ENCODE assay signal across 20 mouse cellular contexts in genomic region chrX:131145656-131146055, GRCm38 (mm10).
DNase-seq lines count a peak whose midpoint lies in the region; ATAC-seq and TF ChIP-seq lines count a peak whose summit lies in the region.
"Had no signal": no experiment of that assay in that cellular context is flagged by ENCODE, and none has a peak within 500 bp of the region (broad histone marks: within the 10 kb centered on the region; RNA-seq: fewer than 3 reads in every experiment).

No protein-coding gene starts in this region.

- ATAC-seq in CD4-positive, CD25-positive, alpha-beta regulatory T cell, adult 4 months: no peak
- ATAC-seq: forebrain, embryonic 13.5 days; forebrain, postnatal 0 days; hindbrain, postnatal 0 days had no signal

- H3K9ac ChIP-seq in ES-E14 (ENCODE audit: insufficient read depth, low read depth, low read length, poor library complexity, severe bottlenecking): no peak overlapping the region
- H3K9ac ChIP-seq: forebrain, embryonic 13.5 days; forebrain, postnatal 0 days; heart, embryonic 15.5 days; hindbrain, embryonic 13.5 days had no signal

- no peak overlapping the region for H3K4me3 ChIP-seq in ES-E14 (ENCODE audit: insufficient read depth in 1 of 2, low read depth in 1 of 2, low read length in 2 of 2, poor library complexity in 1 of 2, severe bottlenecking in 1 of 2)
- H3K4me3 ChIP-seq: embryonic facial prominence, embryonic 10.5 days; forebrain, embryonic 13.5 days; heart, adult 2 months; heart, embryonic 15.5 days; hindbrain, embryonic 13.5 days had no signal

- no peak overlapping the region for H3K27ac ChIP-seq in ES-E14 (ENCODE audit: insufficient read depth, low read depth, low read length, poor library complexity, severe bottlenecking)
- H3K27ac ChIP-seq: embryonic facial prominence, embryonic 10.5 days; forebrain, embryonic 13.5 days; heart, adult 2 months; heart, embryonic 15.5 days; hindbrain, embryonic 13.5 days; hindbrain, postnatal 0 days had no signal

- peak; percentile 0 for DNase-seq in CD4-positive, CD25-positive, alpha-beta regulatory T cell, adult 2 months (ENCODE audit: low read depth, low spot score)
- DNase-seq in ES-E14 (ENCODE audit: low read depth, low spot score) (no peak), R1 (ENCODE audit: low read depth, low spot score) (peak; percentile 25)
- DNase-seq in cerebellum, adult 11-12 months: no peak
- no peak for DNase-seq in embryo, embryonic 9.5 days (ENCODE audit: extremely low spot score)
- DNase-seq in cerebellum, adult 11 months: no peak
- DNase-seq: adrenal gland, adult 8-10 months; cerebellum, adult 18-20 months; cerebellum, adult 9-11 months; cerebellum, postnatal 36 days; forebrain, postnatal 0 days; gastrocnemius, postnatal 14 days; heart, adult 2 months; heart, postnatal 14 days had no signal

- in situ Hi-C loops in ES-E14 (cut with MboI; ENCODE audit: low sequenced_read_pairs in 2 of 2, unreplicated experiment in 2 of 2): no loop called here

- no peaks in the 10 kb centered on the region for H3K9me3 ChIP-seq in ES-E14 (ENCODE audit: control insufficient read depth, insufficient read depth, low read depth, low read length)
- H3K9me3 ChIP-seq: embryonic facial prominence, embryonic 10.5 days; forebrain, embryonic 13.5 days; heart, embryonic 15.5 days; hindbrain, embryonic 13.5 days had no signal

- H3K4me1 ChIP-seq in ES-E14 (ENCODE audit: control insufficient read depth in 2 of 2, insufficient read depth in 2 of 2, low read length in 2 of 2, poor library complexity in 1 of 2): no peaks in the 10 kb centered on the region
- H3K4me1 ChIP-seq: embryonic facial prominence, embryonic 10.5 days; forebrain, embryonic 13.5 days; heart, embryonic 15.5 days; hindbrain, embryonic 13.5 days had no signal

- H3K36me3 ChIP-seq in ES-E14 (ENCODE audit: control insufficient read depth, insufficient read depth, low read length, poor library complexity, severe bottlenecking): no peaks in the 10 kb centered on the region
- H3K36me3 ChIP-seq: embryonic facial prominence, embryonic 10.5 days; heart, embryonic 15.5 days; hindbrain, embryonic 13.5 days had no signal

TF ChIP-seq in ES-E14, 5 proteins besides CTCF, POLR2A, EP300 and RAD21:
- TF ChIP-seq MAFK (IDR thresholded peaks at IDR 0.05; ENCODE audit: insufficient read depth, low read depth, low read length): no peak
- 0 out of 2 replicates have a peak, but pooled peaks have one; percentile 33 for TF ChIP-seq ZC3H11A (IDR thresholded peaks at IDR 0.05; ENCODE audit: borderline replicate concordance, low read depth, low read length)

Comparison
In these comparisons a context has a peak if more than half of its experiments do, and no peak if none do; other contexts are left out.
1. DNase-seq: peak in CD4-positive, CD25-positive, alpha-beta regulatory T cell, adult 2 months (single experiment) and R1 (single experiment); none in ES-E14 (single experiment), cerebellum, adult 11-12 months (single experiment), embryo, embryonic 9.5 days (single experiment) and cerebellum, adult 11 months (single experiment).